Mouse (Mus musculus): ENCODE measurements around the gene Btn1a1.
A peak's percentile ranks its signal among the peaks of the same experiment; 100 is the strongest.

Gene Btn1a1

DNA sequence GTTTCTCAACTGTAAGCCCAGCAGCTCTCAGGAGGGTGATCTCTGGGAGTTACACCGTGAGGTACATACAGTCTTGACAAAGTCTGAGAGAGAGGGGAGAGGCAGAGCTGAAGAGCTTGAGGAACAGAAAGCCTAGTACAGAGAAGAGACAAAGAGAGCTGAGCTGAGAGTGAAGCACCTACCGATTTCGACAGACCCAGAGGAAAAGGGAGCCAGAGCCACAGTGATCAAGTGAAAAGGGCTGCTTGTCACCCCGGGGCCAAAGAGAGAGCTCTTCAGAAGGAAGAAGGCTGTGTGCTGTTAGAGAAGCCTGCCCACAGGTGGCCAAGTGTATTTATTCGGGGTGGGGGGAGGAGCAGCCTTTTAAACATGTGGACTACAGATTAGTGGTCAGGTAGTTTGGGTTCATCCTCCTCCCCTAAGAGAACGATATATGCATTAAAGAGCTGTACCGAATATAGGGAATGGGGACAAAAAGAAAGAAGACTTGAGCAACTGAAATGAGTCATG, at the start of gene Btn1a1:
TSS of gene Btn1a1 (minus strand) at position 302 of the 510 bp plus-strand sequence.
- peak; percentile 67 for DNase-seq (ENCODE audit: low read depth, low spot score)

DNA sequence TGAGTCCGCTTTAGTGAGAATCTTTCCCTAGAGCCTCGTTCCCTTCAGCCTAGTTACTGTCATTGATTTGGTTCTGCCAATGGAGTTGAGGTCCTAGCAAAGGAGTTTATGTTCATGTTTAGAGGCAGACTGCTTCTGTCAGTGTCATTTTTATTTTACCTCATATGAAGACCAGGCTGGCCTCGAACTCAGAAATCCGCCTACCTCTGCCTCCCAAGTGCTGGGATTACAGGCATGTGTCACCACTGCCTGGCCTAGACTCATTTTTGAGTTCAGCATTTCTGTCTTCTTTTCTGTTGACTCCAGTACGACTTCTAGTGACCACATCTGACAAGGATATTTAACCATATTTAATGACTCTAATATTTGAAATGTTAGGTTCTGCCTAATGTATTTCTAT, 49.6 kb upstream of the Btn1a1 start:
- DNase-seq (ENCODE audit: low read depth, low spot score) = peak; percentile 80

DNA sequence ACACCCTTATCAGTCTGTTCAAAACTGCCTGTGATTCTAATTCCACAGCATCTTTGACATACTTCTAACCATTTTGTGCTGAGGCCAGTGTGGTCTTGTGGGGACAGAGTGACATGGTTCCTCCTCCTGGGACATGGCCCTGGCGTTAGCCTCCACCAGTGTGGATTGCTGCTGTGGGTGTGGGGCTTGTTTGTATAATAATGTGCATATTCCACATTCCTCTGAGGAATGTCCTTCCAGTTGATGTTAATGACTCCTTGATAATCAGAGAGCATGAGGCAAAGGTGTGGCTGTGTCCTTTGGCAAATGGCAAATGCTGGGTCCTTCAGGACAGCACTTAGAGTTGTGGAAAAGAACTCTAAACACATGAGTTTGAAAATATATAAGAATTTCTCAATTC, 47.8 kb upstream of the Btn1a1 start:
- peak; percentile 88 for DNase-seq (ENCODE audit: low read depth, low spot score)

DNA sequence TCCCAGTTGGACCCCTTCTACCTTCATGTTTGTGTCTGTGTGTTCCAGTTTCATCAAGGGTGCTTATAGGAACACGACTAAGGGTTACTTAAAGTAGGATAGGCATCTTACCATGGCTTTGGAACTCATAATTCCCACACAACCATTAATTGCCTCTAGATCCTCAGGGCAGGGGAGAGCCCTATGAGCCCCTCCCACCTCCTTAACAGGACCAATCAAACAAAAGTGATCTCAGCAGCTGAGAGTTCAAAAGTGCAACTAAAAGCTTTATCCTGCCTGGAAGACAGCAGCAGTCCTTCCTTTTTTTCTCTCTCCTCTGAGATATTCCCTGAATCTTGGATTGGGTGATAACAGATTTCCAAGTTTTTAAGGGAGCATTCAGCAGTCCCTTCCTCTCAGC, 44.4 kb upstream of the Btn1a1 start:
- peak; percentile 74 for DNase-seq (ENCODE audit: low read depth, low spot score)

DNA sequence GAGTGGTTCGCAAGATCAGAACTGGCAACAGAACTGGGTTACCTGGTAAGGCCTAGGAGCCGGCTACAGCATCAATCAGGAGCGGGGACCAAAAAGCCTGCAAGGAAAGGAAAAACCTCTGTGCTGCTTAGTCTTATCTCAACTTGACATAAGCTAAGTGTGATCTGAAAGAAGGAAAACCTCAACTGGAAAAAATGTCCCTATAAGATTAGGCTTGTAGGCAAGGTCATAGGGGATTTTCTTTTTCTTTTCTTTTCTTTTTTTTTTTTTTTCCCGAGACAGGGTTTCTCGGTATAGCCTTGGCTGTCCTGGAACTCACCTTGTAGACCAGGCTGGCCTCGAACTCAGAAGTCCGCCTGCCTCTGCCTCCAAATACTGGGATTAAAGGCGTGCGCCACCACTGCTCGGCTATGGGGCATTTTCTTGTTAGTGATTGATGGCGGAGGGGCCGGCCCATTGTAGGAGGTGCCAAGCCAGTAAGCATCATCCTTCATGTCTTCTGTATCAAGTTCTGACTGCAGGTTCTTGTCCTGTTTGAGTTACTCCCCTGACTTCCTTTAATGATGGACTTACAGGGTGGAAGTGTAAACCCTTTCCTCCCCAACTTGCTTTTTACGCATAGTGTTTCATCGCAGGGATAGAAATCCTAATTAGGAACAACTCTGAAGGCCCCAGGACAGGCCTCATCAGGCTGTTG, 41.3 kb upstream of the Btn1a1 start:
- peak; percentile 96 for DNase-seq (ENCODE audit: low read depth, low spot score)

DNA sequence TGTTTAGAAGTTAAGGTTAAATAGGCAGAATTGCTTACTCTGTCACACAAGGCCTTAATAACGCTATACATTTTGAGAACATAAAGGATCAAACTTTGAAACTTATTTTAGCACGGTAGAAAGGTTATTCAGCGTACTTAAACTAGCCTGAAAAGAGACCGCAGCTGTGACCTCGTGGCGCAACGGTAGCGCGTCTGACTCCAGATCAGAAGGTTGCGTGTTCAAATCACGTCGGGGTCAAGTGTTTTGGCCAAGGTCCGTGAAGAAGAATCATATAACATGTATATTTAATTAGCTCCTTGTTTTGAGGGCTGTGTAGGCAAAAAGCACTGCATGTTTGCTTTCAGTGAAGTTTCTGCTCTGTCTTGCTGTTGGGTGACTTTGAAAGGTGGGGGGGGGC, 40.6 kb upstream of the Btn1a1 start:
- DNase-seq (ENCODE audit: low read depth, low spot score) = peak; percentile 83

DNA sequence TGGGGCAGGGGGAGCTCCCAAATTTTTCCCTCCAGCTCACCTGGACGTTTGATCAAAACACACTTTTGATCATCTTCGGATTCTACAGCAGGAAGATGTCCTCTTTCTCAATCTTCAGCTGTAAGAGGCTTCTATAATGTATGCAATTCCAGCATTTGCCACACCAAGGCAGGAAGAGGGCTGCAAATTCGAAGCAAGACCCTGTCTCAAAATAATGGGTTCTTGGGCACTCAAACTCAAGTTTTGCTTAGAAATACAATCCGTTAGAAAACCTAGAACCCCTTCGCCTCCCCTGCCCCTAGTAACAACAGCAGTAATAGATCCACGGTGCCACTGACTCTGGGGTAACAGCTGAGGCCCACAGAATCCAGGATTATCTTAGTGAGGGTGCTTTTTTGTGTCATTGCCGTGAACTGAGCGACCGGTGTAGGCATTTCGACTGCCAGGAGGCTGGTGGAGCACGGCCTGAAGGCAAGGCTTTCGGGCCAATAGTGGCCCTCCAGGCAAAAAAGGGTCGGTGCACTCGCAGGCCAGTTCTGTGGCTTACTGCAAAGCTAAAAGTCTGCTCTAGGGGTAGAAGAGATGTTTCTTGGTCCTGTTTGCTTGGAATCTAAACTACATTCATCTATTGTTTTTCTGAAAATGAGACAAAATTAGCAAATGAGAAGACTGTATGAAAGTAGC, 40.1 kb upstream of the Btn1a1 start:
- DNase-seq (ENCODE audit: low read depth, low spot score) = peak; percentile 76

DNA sequence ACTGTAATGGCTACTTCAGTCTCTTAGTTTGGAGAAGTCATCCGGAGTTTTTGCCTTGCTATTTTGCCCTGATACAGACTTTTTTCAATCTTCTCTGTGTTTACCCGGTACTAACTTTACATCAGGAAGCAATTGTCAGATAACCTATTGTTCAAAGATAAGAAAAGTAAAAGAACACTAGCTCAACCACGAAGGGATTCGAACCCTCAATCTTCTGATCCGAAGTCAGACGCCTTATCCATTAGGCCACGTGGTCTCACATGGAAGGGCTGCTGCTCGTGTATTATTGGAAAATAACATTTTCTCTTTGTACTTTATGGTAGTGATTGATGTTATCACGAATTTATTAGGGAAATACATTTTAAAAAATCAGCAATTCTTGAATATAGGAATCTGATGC, 38.1 kb upstream of the Btn1a1 start:
- DNase-seq (ENCODE audit: low read depth, low spot score) = peak; percentile 88

DNA sequence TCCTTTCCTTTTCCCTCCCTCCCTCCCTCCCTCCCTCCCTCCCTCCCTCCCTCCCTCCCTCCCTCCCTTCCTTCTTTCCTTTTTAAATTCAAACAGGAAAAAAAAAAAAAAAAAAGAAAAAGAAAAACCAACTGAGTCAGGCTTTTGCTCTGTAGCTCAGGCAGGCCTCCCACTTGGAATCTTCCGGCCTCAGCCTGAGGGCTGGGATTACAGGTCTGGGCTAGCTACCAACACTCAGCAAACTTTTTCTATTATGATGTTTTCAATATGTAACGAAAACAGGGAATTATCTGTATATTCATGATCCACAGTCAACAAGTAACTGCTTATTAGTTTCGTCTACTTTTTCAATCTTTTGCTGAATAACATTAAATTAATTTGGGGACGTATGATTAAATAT, 37.2 kb upstream of the Btn1a1 start:
- no peak for DNase-seq (ENCODE audit: low read depth, low spot score)

DNA sequence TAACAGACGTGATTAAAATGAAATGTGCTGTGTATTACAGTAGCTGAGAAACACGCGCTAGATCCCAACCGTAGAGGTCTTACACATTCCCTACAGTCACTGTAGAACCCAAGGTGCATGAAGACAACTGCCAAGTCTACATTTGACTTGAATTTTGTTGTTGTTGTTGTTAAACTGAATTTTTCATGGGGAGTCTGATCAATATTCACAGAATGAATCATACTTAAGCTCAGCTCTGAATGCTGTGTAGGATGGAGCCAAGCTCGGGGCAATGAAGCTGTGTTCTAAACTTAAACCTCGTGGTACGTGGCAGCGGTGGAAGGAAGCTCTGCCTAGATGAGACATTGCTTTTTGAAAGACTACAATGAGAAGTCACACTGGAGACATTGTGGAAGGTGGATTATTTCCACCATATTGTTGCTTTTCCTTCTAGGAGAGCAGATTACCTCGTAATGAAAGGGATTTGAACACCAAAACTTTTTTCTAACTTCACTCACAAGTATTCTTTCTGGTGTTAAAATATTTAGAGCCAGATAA, 36.4 kb upstream of the Btn1a1 start:
- no peak for DNase-seq (ENCODE audit: low read depth, low spot score)

DNA sequence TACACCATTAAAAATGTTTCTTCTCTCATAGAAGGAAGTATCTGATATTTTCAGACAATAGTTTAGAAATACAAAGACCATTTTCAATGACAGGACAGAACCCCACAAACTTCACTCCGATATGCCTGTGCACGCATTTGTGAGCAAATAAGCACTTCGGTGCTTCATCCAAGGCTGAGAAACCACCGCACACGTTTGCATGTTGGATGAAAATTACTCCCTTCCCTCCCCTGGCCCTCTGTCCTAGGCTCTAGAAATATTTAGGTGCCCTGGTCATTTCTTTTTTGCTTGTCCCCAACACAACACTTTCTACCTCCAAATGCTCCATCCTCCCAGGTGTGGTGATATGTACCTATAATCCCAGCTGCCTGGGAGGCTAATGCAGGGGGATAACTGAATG, 35.8 kb upstream of the Btn1a1 start:
- no peak for DNase-seq (ENCODE audit: low read depth, low spot score)

DNA sequence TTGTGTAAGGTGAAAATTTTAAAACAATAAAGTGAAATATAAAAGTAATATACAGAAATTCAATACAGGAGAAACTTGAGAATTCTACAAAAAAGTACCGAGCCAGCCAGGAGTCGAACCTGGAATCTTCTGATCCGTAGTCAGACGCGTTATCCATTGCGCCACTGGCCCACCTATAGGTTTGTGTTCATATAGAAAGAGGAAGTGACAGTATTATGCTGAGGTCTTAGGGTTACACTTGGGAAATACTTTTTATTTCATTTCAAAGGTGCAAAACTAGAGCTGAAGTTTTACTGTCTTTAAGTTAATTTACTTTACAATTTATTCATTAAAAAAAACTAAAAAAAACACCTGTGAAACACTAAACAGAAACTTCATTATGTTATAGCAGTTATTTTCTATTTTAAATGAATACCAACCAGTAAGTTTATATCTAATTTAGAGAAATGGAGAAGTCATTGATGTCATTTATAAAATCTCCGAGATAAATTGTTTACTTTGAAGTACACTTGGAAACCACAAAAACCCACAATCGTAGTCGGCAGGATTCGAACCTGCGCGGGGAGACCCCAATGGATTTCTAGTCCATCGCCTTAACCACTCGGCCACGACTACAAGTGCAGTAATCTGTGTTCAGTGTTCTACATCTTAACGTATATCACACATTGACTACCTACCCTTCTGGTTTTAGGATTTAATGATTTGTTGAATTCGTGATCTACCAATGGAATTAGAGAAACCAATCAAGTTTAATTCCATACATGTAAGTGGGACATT, 34.9 kb upstream of the Btn1a1 start:
- peak; percentile 92 for DNase-seq (ENCODE audit: low read depth, low spot score)

DNA sequence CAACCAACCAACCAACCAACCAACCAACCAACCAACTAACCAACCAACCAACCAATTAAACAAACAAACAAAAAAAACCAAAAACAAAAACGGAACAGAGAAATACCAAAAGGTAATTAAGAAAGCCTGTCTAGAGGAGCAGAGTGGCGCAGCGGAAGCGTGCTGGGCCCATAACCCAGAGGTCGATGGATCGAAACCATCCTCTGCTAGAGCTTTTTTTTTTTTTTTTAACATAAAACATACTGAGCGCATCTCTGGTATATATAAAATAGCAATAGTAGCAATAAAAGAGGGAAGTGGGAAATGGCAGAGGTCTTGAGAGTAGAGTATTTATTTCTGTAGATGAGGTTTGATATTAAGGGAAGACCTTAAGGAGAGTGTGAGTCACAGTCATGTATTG, 34.2 kb upstream of the Btn1a1 start:
- DNase-seq (ENCODE audit: low read depth, low spot score) = peak; percentile 52

DNA sequence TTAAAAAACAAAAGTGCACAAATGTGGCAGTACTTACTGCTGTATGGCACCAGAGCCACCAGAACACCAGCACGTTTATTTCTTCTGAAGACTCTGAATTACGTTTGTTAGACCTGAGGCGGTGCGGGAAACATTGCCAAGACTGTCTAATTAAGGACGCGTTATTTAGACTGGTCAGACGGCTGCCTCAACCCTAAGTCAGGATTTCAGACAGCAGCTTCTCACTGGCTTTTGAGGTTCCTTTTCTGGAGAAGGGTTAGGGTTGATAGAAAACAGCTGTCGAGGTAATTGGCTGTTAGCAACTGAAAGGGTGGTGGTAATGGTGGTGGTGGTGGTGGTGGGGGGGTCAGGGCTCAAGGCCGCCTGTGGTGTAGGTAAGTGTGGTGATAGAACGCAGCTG, 33.0 kb upstream of the Btn1a1 start:
- DNase-seq (ENCODE audit: low read depth, low spot score) = no peak

DNA sequence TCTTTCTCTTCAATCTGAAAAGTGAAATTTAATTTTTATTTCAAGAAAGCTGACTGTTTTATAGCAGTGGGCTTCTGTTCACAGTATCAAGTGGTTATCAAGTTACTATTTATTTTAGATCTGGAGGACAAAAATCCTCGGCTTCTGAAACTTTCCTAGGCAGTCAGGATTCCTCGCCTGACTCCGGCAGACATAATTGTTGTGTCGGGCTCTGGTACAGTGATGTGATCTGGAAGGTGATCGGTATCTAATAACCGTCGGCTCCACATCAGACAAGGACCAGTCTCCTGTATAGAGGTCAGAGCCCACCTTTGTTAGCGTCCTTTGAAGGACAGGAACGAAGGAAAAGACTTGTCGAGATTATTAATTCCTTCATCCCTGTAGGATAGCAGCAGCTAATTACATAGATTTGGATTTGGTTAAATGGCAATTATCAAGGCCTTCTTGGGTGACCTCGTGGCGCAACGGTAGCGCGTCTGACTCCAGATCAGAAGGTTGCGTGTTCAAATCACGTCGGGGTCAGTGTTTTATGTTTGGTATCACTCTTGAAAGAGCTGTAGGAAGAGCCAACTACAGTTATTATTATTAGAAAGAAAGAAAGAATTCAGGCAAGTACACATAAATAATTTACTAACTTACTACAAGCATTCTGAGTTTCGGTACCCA, 32.1 kb upstream of the Btn1a1 start:
- peak; percentile 86 for DNase-seq (ENCODE audit: low read depth, low spot score)

DNA sequence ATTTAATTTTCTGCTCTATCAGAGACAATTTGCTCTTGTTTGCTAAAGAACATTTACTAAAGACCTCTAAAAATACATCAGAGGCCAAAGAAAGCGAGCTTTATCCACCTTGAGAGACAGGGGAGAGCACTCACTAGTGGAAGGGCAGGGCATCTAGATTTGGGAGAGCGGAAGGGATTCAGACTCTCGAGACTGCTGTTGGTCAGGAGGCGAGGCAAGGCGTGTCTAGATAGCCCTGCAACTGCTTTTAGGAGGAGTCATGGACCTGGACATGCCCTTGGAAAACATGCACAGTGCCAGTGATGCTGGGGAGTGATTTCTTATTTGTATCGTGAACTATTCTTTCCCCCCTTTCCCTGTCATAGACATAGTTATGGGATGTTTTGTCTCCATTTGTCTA, 29.8 kb upstream of the Btn1a1 start:
- peak; percentile 61 for DNase-seq (ENCODE audit: low read depth, low spot score)

DNA sequence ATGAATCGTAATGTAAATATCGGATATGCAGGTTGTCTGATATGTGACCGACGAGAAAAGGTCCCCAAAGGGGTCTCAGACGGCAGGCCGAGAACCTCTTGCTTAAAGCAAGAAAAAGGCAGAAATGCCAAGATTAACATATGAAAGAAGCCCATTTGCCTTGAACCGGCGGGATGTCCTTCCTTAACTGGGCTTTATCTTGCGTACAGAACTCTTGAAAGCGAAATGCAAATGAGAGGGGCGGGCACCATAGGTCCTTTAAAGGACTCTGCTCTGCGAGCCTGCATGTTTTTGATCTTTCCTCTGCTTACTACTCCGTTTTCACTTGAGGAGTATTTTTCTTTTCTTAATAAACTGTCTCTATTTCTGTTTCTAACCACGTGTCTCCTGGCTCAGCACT, 26.3 kb upstream of the Btn1a1 start:
- DNase-seq (ENCODE audit: low read depth, low spot score) = peak; percentile 98

DNA sequence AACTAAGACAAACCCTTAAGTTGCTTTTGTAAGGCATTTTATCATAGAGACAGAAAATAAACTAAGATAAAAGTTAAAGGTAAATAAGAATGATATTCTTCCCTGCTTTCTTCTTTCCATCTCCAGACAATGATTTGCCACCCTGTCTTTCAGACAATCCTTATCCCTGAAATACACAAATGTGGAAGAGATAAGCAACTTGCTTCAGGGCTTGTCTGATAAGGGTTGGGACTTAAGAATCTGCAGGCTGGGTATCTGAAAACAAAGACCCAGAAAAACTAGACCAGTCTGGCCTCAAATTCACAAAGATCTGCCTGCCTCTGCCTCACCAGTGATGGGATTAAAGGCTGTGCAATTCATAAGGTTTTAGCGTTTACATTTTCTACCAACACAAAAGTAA, 25.6 kb upstream of the Btn1a1 start:
- no peak for DNase-seq (ENCODE audit: low read depth, low spot score)

DNA sequence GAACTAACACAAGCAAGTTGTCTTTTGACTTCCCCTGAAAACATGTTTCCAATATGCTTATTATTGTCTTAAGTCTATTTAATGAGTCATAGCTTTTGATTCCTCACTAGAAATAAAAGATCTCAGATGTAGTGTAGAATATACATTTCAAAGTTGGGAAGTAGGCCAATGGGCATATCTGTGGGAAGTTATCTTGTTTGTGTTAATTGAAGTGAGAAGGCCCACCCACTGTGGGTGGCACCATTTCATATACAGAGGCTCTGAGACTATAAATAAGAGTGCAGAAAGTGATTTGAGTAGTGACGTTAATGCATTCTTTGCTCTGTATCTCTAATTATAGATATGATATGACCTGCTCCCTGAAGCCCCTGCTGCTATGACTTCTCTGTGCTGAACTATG, 25.2 kb upstream of the Btn1a1 start:
- DNase-seq (ENCODE audit: low read depth, low spot score) = no peak

DNA sequence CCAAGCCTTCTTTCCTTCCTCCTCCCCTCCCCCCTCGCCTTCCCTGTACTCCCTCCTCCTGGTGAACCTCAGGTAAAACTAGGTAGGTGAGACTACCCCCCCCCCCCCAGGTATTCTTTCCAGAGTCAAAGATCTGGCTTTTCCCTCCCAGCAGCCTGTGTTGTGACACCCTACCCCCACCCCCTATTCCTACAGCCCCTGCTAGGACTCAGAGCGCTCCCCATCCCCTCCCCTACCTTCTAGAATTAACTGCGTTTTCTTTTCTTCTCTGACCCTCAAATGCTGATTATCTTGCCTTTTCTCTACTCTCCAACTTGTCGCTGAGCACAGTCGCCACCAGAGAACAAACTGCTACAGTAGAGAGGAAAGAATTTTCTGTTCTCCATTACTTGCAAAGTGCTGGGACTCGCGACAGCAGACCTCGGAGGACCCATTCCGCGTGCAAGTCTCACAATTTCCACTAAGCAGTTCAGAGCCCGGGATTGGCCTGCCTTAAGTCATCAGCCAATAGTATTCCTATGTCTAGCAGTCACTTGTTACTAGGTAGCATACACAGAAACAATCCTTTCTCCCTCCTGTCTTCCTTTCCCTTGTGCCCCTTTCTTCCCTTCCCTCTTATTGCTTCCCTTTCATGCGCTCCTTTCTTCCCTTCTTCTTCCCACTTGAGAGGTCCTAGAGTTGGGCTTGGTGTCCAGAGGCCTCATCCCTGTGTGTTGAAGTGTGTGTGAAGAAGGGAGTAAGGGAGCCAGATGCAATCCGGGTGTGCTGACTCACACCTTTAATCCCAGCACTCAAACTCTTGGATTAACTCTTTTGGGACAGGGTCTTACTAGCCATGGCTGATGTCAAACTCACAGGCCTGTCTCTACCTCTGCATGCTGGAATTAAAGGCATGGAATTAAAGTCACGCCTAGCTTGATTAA, 23.0 kb upstream of the Btn1a1 start, which contains the start of gene Btn2a2:
TSS of gene Btn2a2 (minus strand) at position 458 of the 923 bp plus-strand sequence.
- peak; percentile 93 for DNase-seq (ENCODE audit: low read depth, low spot score)

Data from R1 (cell line).